ENCODE assay signal across 34 mouse cellular contexts in genomic region chr10:76036962-76037361, GRCm38 (mm10).
"Had no signal": no experiment of that assay in that cellular context is flagged by ENCODE, and none has a peak within 500 bp of the region (broad histone marks: within the 10 kb centered on the region; RNA-seq: fewer than 3 reads in every experiment).

No protein-coding gene starts in this region.

- H3K4me2 ChIP-seq: heart, embryonic 11.5 days; heart, embryonic 12.5 days; heart, embryonic 13.5 days; heart, embryonic 15.5 days; hindbrain, embryonic 12.5 days; hindbrain, embryonic 13.5 days; hindbrain, embryonic 14.5 days; hindbrain, embryonic 15.5 days; intestine, embryonic 15.5 days had no signal

- H3K4me1 ChIP-seq: intestine, embryonic 15.5 days had no signal

- H3K27me3 ChIP-seq: heart, embryonic 12.5 days; heart, embryonic 13.5 days; heart, embryonic 15.5 days; hindbrain, embryonic 12.5 days; hindbrain, embryonic 13.5 days; hindbrain, embryonic 15.5 days; intestine, embryonic 15.5 days had no signal

- H3K4me3 ChIP-seq: heart, embryonic 10.5 days; heart, embryonic 12.5 days; heart, embryonic 13.5 days; heart, embryonic 15.5 days; hindbrain, embryonic 10.5 days; hindbrain, embryonic 12.5 days; hindbrain, embryonic 13.5 days; hindbrain, embryonic 15.5 days; intestine, embryonic 15.5 days; layer of hippocampus, adult 2 months; left cerebral cortex, adult 2 months had no signal

- H3K9me3 ChIP-seq: heart, embryonic 10.5 days; heart, embryonic 12.5 days; heart, embryonic 13.5 days; heart, embryonic 15.5 days; hindbrain, embryonic 10.5 days; hindbrain, embryonic 12.5 days; hindbrain, embryonic 13.5 days; hindbrain, embryonic 15.5 days; intestine, embryonic 15.5 days had no signal

- DNase-seq: heart, postnatal 10 days; heart, postnatal 14 days; heart, postnatal 36 days; heart, postnatal 4 days; kidney, adult 11 months; kidney, adult 18-20 months; kidney, adult 2 months; kidney, adult 8-10 months; kidney, adult 9 months; kidney, postnatal 10 days; kidney, postnatal 14 days; kidney, postnatal 25 days; kidney, postnatal 36 days; kidney, postnatal 4 days; layer of hippocampus, adult 9-11 months; layer of hippocampus, postnatal 36 days had no signal

- H3K9ac ChIP-seq: heart, embryonic 12.5 days; heart, embryonic 13.5 days; heart, embryonic 15.5 days; hindbrain, embryonic 12.5 days; hindbrain, embryonic 13.5 days; hindbrain, embryonic 14.5 days; hindbrain, embryonic 15.5 days; intestine, embryonic 15.5 days had no signal

- ATAC-seq: hindbrain, embryonic 16.5 days; hindbrain, postnatal 0 days; intestine, embryonic 15.5 days; intestine, embryonic 16.5 days; intestine, postnatal 0 days had no signal

- H3K27ac ChIP-seq: heart, embryonic 10.5 days; heart, embryonic 13.5 days; heart, embryonic 15.5 days; hindbrain, embryonic 10.5 days; hindbrain, embryonic 12.5 days; hindbrain, embryonic 13.5 days; hindbrain, embryonic 14.5 days; hindbrain, embryonic 15.5 days; hindbrain, postnatal 0 days; intestine, embryonic 15.5 days; kidney, postnatal 0 days; layer of hippocampus, adult 2 months; left cerebral cortex, adult 2 months had no signal
